Mouse (Mus musculus) megakaryocyte, embryonic 14.5 days (primary cell): ENCODE measurements around the gene Macrod1. TPM values are rescaled to one million over a fixed set of nuclear protein-coding genes. Genes with fewer than 3 reads are reported as not detected.
A peak's percentile ranks its signal among the peaks of the same experiment; 100 is the strongest.
"Not testable (repeated sequence)": the region's sequence is repeated elsewhere in the genome, so short reads cannot be mapped to it uniquely, and the experiment has no call there.

Source experiments
- H3K27me3 ChIP-seq: replicated peaks from 2 replicates; pipeline ENCODE3; 2012; ENCODE audit warnings: inconsistent platforms
- H3K36me3 ChIP-seq: replicated peaks from 2 replicates; pipeline ENCODE3; 2012; ENCODE audit warnings: low read length, inconsistent platforms, mixed read lengths
- H3K4me1 ChIP-seq: 2 replicates; pipeline ENCODE4 v1.6.1; 2012; ENCODE audit warnings: inconsistent platforms
- H3K4me3 ChIP-seq: replicated peaks from 2 replicates; pipeline ENCODE3; 2012; ENCODE audit warnings: moderate library complexity, mild to moderate bottlenecking, inconsistent platforms
- H3K9me3 ChIP-seq: 2 replicates; pipeline ENCODE4 v1.6.1; 2012; ENCODE audit warnings: inconsistent platforms
- FLI1 ChIP-seq: IDR thresholded peaks from 2 replicates; pipeline ENCODE4 v1.6.1; 2012; ENCODE audit warnings: low read length, inconsistent platforms, mixed read lengths
- GATA1 ChIP-seq: IDR thresholded peaks from 3 replicates; pipeline ENCODE4 v1.6.1; 2012; ENCODE audit warnings: mixed read lengths, low read length, inconsistent platforms, borderline replicate concordance
- polyA plus RNA-seq: library from polyadenylated mRNA; stranded (reverse); fragments of >175 nt; gene quantifications from 2 replicates; pipeline ENCODE4 v1.2.3, GENCODE M21; 2012; ENCODE audit warnings: low replicate concordance; ENCODE audit not compliant: insufficient read depth

The Macrod1 gene
- polyA plus RNA-seq, 1 experiment, result 14.0 TPM

DNA sequence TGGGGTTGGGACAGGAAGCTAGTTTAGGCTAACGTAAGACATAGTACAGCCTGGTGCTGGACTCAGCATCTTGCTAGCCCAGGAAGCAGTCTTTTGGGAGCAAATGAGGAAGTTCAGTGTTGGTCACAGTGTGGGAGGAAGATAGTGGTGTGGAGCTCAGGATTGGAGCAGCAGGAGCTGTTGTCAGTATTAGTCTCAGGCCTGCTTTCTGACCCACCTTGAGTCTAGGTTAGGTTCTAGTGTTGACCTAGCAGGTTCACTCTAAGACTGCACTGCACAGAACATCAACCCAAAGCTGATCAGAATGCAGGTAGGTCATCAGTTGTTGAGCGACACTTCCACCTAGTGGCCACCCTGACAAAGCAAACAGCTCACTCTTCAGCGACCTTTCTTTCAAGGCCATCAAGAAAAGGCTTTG is 36.4 kb upstream of the Macrod1 start:
- no peak for TF ChIP-seq GATA1
- TF ChIP-seq FLI1, result no peak
- Histone ChIP-seq H3K27me3 (no peaks in the 10 kb centered on the region), H3K4me1 (peaks cover 75% of the 10 kb centered on the region), H3K9me3 (no peaks in the 10 kb centered on the region), H3K36me3 (peaks cover 92% of the 10 kb centered on the region), H3K4me3 (peak overlapping the region; percentile 96)

GRCm38 (mm10) chr19:7029531-7029930 is 27.1 kb upstream of the Macrod1 start:
- H3K27me3 ChIP-seq, result no peaks in the 10 kb centered on the region
- no peak overlapping the region for H3K4me3 ChIP-seq
- H3K9me3 ChIP-seq, result no peaks in the 10 kb centered on the region
- H3K36me3 ChIP-seq, result peaks cover 95% of the 10 kb centered on the region
- TF ChIP-seq FLI1, result no peak
- TF ChIP-seq GATA1, result no peak
- peaks cover 17% of the 10 kb centered on the region for H3K4me1 ChIP-seq

DNA sequence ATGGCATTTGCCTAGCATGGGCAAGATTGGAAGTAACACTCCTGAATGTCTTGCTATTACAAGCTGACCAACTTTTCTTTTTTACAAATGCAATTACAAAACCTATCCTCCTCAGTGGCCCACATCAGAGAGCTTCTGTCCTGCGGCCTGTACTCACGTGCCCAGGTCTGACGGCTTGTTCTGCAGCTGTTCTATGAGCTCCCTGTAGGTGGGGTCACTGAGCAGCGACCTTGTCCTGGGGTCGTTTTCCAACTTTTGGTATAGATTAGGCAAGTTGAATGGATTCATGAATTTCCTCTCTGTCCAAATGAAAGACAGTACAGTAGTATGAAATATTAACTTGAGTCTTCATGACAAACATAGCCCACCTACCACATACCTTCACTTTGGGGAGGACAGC is 22.6 kb upstream of the Macrod1 start:
- Histone ChIP-seq H3K4me1 (peaks cover 53% of the 10 kb centered on the region), H3K4me3 (no peak overlapping the region), H3K27me3 (no peaks in the 10 kb centered on the region), H3K36me3 (peaks cover 75% of the 10 kb centered on the region), H3K9me3 (no peaks in the 10 kb centered on the region)
- TF ChIP-seq FLI1 (no peak), GATA1 (no peak)

DNA sequence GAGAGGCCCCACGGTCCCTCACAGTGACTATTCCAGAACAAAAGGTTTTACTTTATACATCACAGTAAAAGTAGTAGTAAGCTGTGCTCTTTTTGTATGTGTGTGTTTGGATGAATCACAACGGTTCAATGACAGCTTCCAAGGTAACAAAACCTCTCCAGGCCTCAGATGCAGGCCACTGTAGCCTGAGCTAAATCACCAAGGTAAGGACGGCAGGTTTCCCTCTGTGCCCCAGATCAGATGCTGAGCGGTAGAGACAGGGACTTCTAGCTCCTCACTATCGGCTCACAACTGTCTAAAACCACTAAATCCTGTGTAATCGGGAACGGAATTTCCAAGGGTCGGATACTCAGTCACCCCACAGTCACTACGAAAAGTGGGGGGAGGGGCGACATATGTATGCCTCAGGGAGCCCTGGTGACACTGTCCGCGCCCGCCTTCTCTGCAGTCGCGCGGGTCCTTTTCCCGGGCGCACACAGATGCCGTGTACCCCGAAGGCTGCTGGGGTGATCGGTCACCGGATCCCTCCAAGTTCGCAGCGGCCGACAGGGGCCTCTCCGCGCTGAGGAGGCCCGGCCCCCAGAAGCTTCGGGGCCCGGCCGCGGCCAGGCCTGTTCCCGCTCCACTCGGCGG is 17.4 kb upstream of the Macrod1 start:
- TF ChIP-seq GATA1, result no peak
- TF ChIP-seq FLI1, result no peak
- Histone ChIP-seq H3K4me3 (peak overlapping the region; percentile 95), H3K4me1 (peaks cover 54% of the 10 kb centered on the region), H3K36me3 (peaks cover 26% of the 10 kb centered on the region), H3K9me3 (no peaks in the 10 kb centered on the region), H3K27me3 (peaks cover 3% of the 10 kb centered on the region)

DNA sequence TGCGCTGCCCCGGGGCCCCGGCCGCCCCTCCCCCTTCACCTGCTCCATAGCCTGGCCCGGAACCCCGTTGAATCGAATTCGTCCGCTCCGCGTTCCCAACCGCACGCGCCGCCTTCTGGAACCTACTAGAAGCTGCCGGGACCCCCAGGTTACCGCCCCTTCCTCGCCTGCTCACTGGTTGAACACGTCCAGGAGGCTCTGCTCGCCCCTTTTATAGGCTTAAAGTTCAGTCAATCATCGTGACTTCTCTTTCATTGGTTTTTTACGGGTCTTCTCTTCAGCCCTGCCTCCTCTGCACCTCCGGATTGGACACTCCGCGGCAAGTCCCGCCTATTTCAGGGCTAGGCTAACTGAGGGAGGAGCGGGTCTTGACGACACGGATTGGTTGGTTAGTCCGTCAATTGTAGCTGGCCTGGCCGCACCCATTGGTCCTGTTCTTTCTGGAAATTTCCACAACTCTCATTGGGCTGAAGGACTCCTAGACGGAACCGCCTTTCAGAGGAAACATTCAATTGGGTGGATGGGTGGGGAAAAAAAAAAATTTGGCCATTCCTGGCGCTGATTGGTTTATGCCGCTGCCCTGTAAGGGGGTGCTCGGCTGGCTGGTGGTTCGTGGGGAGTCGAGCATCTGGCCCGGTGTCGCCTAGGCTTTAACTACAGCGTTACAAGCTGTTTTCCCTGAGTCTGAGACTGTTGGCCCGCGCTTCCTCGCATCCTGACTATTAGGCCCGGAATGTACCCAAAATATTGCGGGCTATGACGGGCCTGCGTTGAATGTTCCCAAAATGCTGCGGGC is 16.6 kb upstream of the Macrod1 start, which contains the start of gene Stip1:
Gene Stip1, minus strand, starts transcription at position 127 of the 796 bp plus-strand sequence.
- Histone ChIP-seq H3K9me3 (no peaks in the 10 kb centered on the region), H3K4me3 (peak within 1 kb of the TSS; percentile 95)

DNA sequence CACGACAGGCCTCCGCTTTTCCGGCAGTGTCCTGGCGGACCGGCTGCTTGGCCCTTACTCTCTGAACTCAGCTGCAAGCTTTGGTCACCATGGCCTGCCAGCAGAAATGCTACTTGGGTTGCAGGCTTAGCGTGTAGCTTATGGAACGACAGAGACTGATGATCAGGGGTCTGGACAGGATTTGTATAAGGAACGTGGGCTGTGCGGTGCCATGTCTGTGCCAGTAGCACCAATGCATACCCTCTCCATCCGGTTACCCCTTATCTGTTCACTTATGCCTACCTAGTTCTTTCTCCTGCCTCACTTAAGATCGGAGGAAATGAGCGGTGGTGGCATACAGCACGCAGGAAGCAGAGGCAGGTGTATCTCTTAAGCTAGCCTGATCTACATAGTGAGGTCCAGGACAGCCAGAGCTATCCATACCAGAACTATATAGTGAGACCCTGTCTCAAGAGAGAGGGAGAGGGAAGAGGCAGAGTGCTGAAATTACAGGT is 15.9 kb upstream of the Macrod1 start:
- Histone ChIP-seq H3K4me1 (peaks cover 61% of the 10 kb centered on the region), H3K36me3 (peaks cover 13% of the 10 kb centered on the region), H3K9me3 (no peaks in the 10 kb centered on the region), H3K4me3 (peak overlapping the region; percentile 95), H3K27me3 (peaks cover 3% of the 10 kb centered on the region)
- TF ChIP-seq FLI1 (no peak), GATA1 (no peak)

More for the DNA sequence above, 16.6 kb upstream of the Macrod1 start, which contains the start of gene Stip1:
- H3K4me1 ChIP-seq, result peaks cover 61% of the 10 kb centered on the region
- no peak for TF ChIP-seq FLI1
- no peak for TF ChIP-seq GATA1
- peaks cover 3% of the 10 kb centered on the region for H3K27me3 ChIP-seq
- H3K36me3 ChIP-seq, result peaks cover 19% of the 10 kb centered on the region

- H3K9me3 ChIP-seq, result no peaks in the 10 kb centered on the region
- peak overlapping the region; percentile 95 for H3K4me3 ChIP-seq
- H3K27me3 ChIP-seq, result peaks cover 3% of the 10 kb centered on the region
- TF ChIP-seq GATA1 (no peak), FLI1 (no peak)
- H3K36me3 ChIP-seq, result peaks cover 10% of the 10 kb centered on the region
- peaks cover 58% of the 10 kb centered on the region for H3K4me1 ChIP-seq
Measured at GRCm38 (mm10) chr19:7041171-7041570, 15.4 kb upstream of the Macrod1 start.

GRCm38 (mm10) chr19:7044279-7044678 is 12.3 kb upstream of the Macrod1 start:
- H3K27me3 ChIP-seq, result peaks cover 5% of the 10 kb centered on the region
- peaks cover 31% of the 10 kb centered on the region for H3K4me1 ChIP-seq
- TF ChIP-seq FLI1, result no peak
- TF ChIP-seq GATA1, result no peak
- H3K36me3 ChIP-seq, result no peaks in the 10 kb centered on the region
- no peak overlapping the region for H3K4me3 ChIP-seq
- peaks cover under 1% of the 10 kb centered on the region; the same call in 1 of the 2 replicates for H3K9me3 ChIP-seq

- no peak overlapping the region for H3K4me3 ChIP-seq
- no peaks in the 10 kb centered on the region for H3K36me3 ChIP-seq
- H3K4me1 ChIP-seq, result peaks cover 31% of the 10 kb centered on the region
- H3K27me3 ChIP-seq, result peaks cover 5% of the 10 kb centered on the region
- peaks cover 2% of the 10 kb centered on the region; the same call in 1 of the 2 replicates for H3K9me3 ChIP-seq
- TF ChIP-seq GATA1 (no peak), FLI1 (no peak)
Measured at GRCm38 (mm10) chr19:7044706-7045105, 11.9 kb upstream of the Macrod1 start.

DNA sequence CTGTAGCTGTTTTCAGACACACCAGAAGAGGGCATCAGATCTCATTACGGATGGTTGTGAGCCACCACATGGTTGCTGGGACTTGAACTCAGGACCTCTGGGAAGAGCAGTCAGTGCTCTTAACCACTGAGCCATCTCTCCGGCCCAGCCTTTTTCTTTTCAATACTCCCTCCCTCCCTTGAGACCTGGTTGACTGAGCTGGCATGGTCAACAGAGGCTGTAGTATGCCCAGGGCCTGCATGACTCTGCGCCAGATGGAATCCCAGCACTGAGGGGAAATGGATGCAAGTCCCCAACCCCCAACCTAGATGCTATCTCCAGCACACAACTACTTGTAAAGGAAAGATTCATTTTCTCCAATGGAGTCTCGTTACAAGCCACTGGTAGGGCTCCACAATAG is 3.2 kb upstream of the Macrod1 start:
- peaks cover 19% of the 10 kb centered on the region for H3K9me3 ChIP-seq
- H3K4me1 ChIP-seq, result peaks cover 40% of the 10 kb centered on the region
- H3K27me3 ChIP-seq, result peaks cover 13% of the 10 kb centered on the region
- H3K4me3 ChIP-seq, H3K36me3 ChIP-seq: not testable (repeated sequence)
